Mouse (Mus musculus) 3134 (cell line): ENCODE measurements at regions not wholly inside any gene's neighbourhood (a gene's known extent, or its start where the extent isn't known, plus 50 kb on each side); places are given as distances from the start of the nearest gene placed in this dataset.
A peak's percentile ranks its signal among the peaks of the same experiment; 100 is the strongest.

Experiments
- DNase-seq: peaks from one replicate; pipeline ENCODE4 v3.0.0-alpha.2; 2011; ENCODE audit warnings: low spot score; ENCODE audit not compliant: insufficient read length; ENCODE audit errors: extremely low read depth

- no peak for DNase-seq
Measured at GRCm38 (mm10) chr13:51899319-51900042, 53.0 kb downstream of the Gadd45g start.

- DNase-seq, result no peak
Measured at GRCm38 (mm10) chr13:51900043-51900440, 53.6 kb downstream of the Gadd45g start.

- DNase-seq, result peak; percentile 81
Measured at GRCm38 (mm10) chr13:51902482-51903285, 56.2 kb downstream of the Gadd45g start.

- peak; percentile 47 for DNase-seq
Measured at GRCm38 (mm10) chr13:51903324-51903939, 57.0 kb downstream of the Gadd45g start.

- no peak for DNase-seq
Measured at GRCm38 (mm10) chr13:51905270-51905669, 58.8 kb downstream of the Gadd45g start.

- DNase-seq, result no peak
Measured at GRCm38 (mm10) chr13:51906103-51906502, 59.6 kb downstream of the Gadd45g start.

GRCm38 (mm10) chr13:51908514-51908913 is 62.0 kb downstream of the Gadd45g start:
- DNase-seq, result no peak

GRCm38 (mm10) chr13:51911296-51911998 is 65.0 kb downstream of the Gadd45g start:
- DNase-seq, result no peak

- DNase-seq, result no peak
Measured at GRCm38 (mm10) chr13:51912477-51912876, 66.0 kb downstream of the Gadd45g start.

- DNase-seq, result no peak
Measured at GRCm38 (mm10) chr13:51912994-51913393, 66.5 kb downstream of the Gadd45g start.

GRCm38 (mm10) chr13:51916666-51917240 is 70.3 kb downstream of the Gadd45g start:
- DNase-seq, result no peak

- no peak for DNase-seq
Measured at GRCm38 (mm10) chr13:51917658-51918057, 71.2 kb downstream of the Gadd45g start.

GRCm38 (mm10) chr13:51918108-51918507 is 71.6 kb downstream of the Gadd45g start:
- no peak for DNase-seq

GRCm38 (mm10) chr13:51918781-51919170 is 72.3 kb downstream of the Gadd45g start:
- no peak for DNase-seq

- no peak for DNase-seq
Measured at GRCm38 (mm10) chr13:51919171-51919793, 72.8 kb downstream of the Gadd45g start.

GRCm38 (mm10) chr13:51919937-51920336 is 73.5 kb downstream of the Gadd45g start:
- DNase-seq, result no peak

GRCm38 (mm10) chr13:51920511-51921351 is 74.3 kb downstream of the Gadd45g start:
- DNase-seq, result no peak

GRCm38 (mm10) chr13:51921550-51921949 is 75.1 kb downstream of the Gadd45g start:
- DNase-seq, result no peak

GRCm38 (mm10) chr13:51926764-51927163 is 80.3 kb downstream of the Gadd45g start:
- no peak for DNase-seq
